Mouse (Mus musculus): ENCODE data around the gene Notch3. TPM values are rescaled to one million over a fixed set of nuclear protein-coding genes. Genes with fewer than 3 reads are reported as not detected.

Gene Notch3
- polyA plus RNA-seq (2015; fragmentation: Nextera tagmentation; extraction: Ambion mirVana), result 2.2 and 2.8 TPM in 2 replicates

DNA sequence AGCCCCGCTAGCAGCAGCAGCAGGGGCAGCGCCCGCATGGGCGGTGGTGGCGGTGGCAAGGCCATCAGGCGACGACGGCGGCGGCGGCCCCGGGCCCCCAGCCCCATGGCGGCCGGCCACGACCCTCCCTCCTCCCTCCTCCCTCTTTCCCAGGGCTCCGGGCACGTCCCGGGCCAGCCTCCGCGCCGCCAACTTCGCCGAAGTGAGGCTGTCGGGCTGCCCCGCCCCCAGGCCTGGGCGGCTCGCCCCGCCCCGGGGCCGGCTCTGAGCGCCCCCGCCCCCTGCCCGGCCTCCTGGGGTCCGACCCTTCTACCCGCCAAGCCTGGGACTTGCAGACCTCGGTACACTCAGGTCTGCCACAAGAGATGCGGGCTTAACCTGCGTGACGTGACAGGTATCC, at the start of gene Notch3:
Gene Notch3 (minus strand): TSS at position 166 of the 400 bp plus-strand sequence.

DNA sequence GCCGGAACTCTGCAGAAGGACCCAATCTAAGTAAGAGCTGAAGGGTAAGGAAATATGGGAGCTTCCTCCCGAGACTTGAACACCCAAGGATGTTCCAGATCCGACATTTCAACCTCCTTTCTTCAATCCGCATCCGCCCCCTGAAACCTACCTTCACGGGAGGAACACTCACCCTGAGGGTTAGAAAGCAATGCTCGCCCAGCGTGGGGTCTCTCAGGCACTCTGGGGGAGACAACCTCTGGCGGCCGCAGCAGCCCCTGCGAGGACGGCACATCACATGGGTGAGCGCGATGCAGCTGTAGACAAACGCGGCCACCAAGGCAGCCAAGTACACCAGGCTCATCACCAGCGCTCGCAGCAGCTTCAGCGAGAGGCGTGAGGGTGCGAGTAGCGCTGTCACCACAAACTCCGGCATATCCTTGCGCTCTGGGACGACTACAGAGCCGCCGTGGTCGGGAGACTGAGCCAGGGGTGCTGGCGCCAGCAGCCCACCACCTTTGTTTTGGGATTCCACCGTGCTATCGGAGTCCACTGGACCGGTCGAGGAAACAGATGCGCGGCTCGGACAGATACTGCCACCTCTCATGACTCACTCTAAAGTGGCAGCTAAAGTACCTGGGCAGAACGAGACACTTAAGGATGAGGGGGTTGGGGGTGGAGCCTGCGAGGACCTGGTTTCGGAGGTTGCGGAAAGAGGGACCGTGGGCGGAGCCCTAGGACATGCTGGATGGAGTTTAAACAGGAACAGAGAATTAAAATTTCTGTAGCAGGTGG, 22.4 kb upstream of the Notch3 start, which contains the start of gene Ephx3:
Gene Ephx3 (minus strand): TSS at position 687 of the 774 bp plus-strand sequence.

Other genes starting within 250 kb of the Notch3 start
- gene Rrp1b, start 130.8 kb downstream of the Notch3 start, polyA plus RNA-seq (2015; fragmentation: Nextera tagmentation; extraction: Ambion mirVana), result 15.4 and 24.0 TPM in 2 replicates
- gene Hsf2bp, start 130.5 kb downstream of the Notch3 start, polyA plus RNA-seq (2015; fragmentation: Nextera tagmentation; extraction: Ambion mirVana), result 0.08 and 0.16 TPM in 2 replicates
- gene Ephx3, start 22.7 kb upstream of the Notch3 start, polyA plus RNA-seq (2015; fragmentation: Nextera tagmentation; extraction: Ambion mirVana), result 0.08 and 0.32 TPM in 2 replicates
- 57.4 and 64.8 TPM in 2 replicates for gene Brd4, start 117.9 kb upstream of the Notch3 start, polyA plus RNA-seq (2015; fragmentation: Nextera tagmentation; extraction: Ambion mirVana)
- gene Akap8, start 154.4 kb upstream of the Notch3 start, polyA plus RNA-seq (2015; fragmentation: Nextera tagmentation; extraction: Ambion mirVana), result 29.2 and 46.3 TPM in 2 replicates
- gene Akap8l, start 183.8 kb upstream of the Notch3 start, polyA plus RNA-seq (2015; fragmentation: Nextera tagmentation; extraction: Ambion mirVana), result 55.9 and 87.5 TPM in 2 replicates
- 15.6 and 16.9 TPM in 2 replicates for gene Wiz, start 222.6 kb upstream of the Notch3 start, polyA plus RNA-seq (2015; fragmentation: Nextera tagmentation; extraction: Ambion mirVana)
- gene Rasal3, start 236.7 kb upstream of the Notch3 start, polyA plus RNA-seq (2015; fragmentation: Nextera tagmentation; extraction: Ambion mirVana), result 0.80 and 0.92 TPM in 2 replicates

All from adrenal gland, postnatal 0 days (tissue).